Mouse (Mus musculus) lung, embryonic 16.5 days (tissue): Measurements from ENCODE around the gene Slc5a4b. TPM values are rescaled to one million over a fixed set of nuclear protein-coding genes. Genes with fewer than 3 reads are reported as not detected.

Experiments
- ATAC-seq: fragments of 200-750 bp; cut with Nextera tagmentation; 2 replicates; pipeline ENCODE4 v1.8.0; 2017; ENCODE audit warnings: low read depth, mild to moderate bottlenecking, moderate library complexity
- H3K27ac ChIP-seq: fragments of 300-500 bp; sonication (generic); 2 replicates; pipeline ENCODE4 v1.5.1; 2014; ENCODE audit warnings: mild to moderate bottlenecking, control low read depth, low read length
- H3K27me3 ChIP-seq: fragments of 300-500 bp; sonication (generic); 2 replicates; pipeline ENCODE4 v1.6.1; 2014; ENCODE audit warnings: low read depth, low read length, mixed read lengths; ENCODE audit not compliant: control insufficient read depth, insufficient read depth
- H3K36me3 ChIP-seq: fragments of 300-500 bp; sonication (generic); 2 replicates; pipeline ENCODE4 v1.6.1; 2014; ENCODE audit warnings: low read length; ENCODE audit not compliant: control insufficient read depth, insufficient read depth
- H3K4me1 ChIP-seq: fragments of 300-500 bp; sonication (generic); replicated peaks from 2 replicates; pipeline ENCODE4 v1.6.1; 2014; ENCODE audit warnings: low read length, mixed read lengths; ENCODE audit not compliant: control insufficient read depth, insufficient read depth
- H3K4me2 ChIP-seq: fragments of 300-500 bp; sonication (generic); 2 replicates; pipeline ENCODE4 v1.6.1; 2014; ENCODE audit warnings: low read depth, low read length, control low read depth
- H3K4me3 ChIP-seq: fragments of 300-500 bp; sonication (generic); 2 replicates; pipeline ENCODE4 v1.5.1; 2014; ENCODE audit warnings: mild to moderate bottlenecking, low read length, control low read depth
- H3K9ac ChIP-seq: fragments of 300-500 bp; sonication (generic); 2 replicates; pipeline ENCODE4 v1.6.1; 2014; ENCODE audit warnings: low read length, control low read depth
- H3K9me3 ChIP-seq: fragments of 300-500 bp; sonication (generic); 2 replicates; pipeline ENCODE4 v1.6.1; 2016; ENCODE audit warnings: low read length; ENCODE audit not compliant: control insufficient read depth
- WGBS: fragments of 180-500 bp; shearing (Covaris S2); extraction: QIAGEN DNeasy Blood & Tissue Kit; methylation state at CpG from one replicate; pipeline ENCODE4 v1.1.7; 2014; 5-methylcytosine and 5-hydroxymethylcytosine counted together
- polyA plus RNA-seq: library from polyadenylated mRNA; unstranded; fragments of >200 nt; fragmentation: Nextera tagmentation; extraction: Ambion mirVana; gene quantifications from 2 replicates; pipeline ENCODE4 v1.2.1, GENCODE M21; 2015

Gene Slc5a4b
- not detected in 2 replicates for polyA plus RNA-seq

GRCm38 (mm10) chr10:76110861-76111260 is at the start of gene Slc5a4b:
Gene Slc5a4b, minus strand, starts transcription at chr10:76110961.
- H3K27ac ChIP-seq, result no peak within 1 kb of the TSS
- H3K27me3 ChIP-seq, result no peaks in the 10 kb centered on the region
- WGBS, result 89% methylated on average over 4 of the region's 4 CpGs
- H3K4me2 ChIP-seq, result no peak within 1 kb of the TSS
- H3K36me3 ChIP-seq, result no peaks in the 10 kb centered on the region
- no peaks in the 10 kb centered on the region for H3K4me1 ChIP-seq
- H3K9ac ChIP-seq, result no peak within 1 kb of the TSS
- no peaks in the 10 kb centered on the region for H3K9me3 ChIP-seq
- no peak for ATAC-seq
- no peak within 1 kb of the TSS for H3K4me3 ChIP-seq

GRCm38 (mm10) chr10:76158009-76158408 is 47.2 kb upstream of the Slc5a4b start:
- no peak overlapping the region for H3K9ac ChIP-seq
- 44% methylated on average over 1 of the region's 1 CpGs for WGBS
- no peak overlapping the region for H3K27ac ChIP-seq
- H3K9me3 ChIP-seq, result no peaks in the 10 kb centered on the region
- no peaks in the 10 kb centered on the region for H3K27me3 ChIP-seq
- no peak for ATAC-seq
- H3K4me1 ChIP-seq, result no peaks in the 10 kb centered on the region
- no peak overlapping the region for H3K4me2 ChIP-seq
- no peaks in the 10 kb centered on the region for H3K36me3 ChIP-seq
- H3K4me3 ChIP-seq, result no peak overlapping the region

- no peak for ATAC-seq
- H3K9ac ChIP-seq, result no peak overlapping the region
- H3K36me3 ChIP-seq, result no peaks in the 10 kb centered on the region
- WGBS, result 68% methylated on average over 5 of the region's 5 CpGs
- no peak overlapping the region for H3K4me3 ChIP-seq
- H3K4me2 ChIP-seq, result no peak overlapping the region
- H3K27ac ChIP-seq, result no peak overlapping the region
- H3K27me3 ChIP-seq, result no peaks in the 10 kb centered on the region
- no peaks in the 10 kb centered on the region for H3K4me1 ChIP-seq
- no peaks in the 10 kb centered on the region for H3K9me3 ChIP-seq
These were observed 46.8 kb upstream of the Slc5a4b start for GRCm38 (mm10) chr10:76157528-76157927.

GRCm38 (mm10) chr10:76155911-76156310 is 45.1 kb upstream of the Slc5a4b start:
- Histone ChIP-seq H3K4me3 (no peak overlapping the region), H3K36me3 (no peaks in the 10 kb centered on the region), H3K27ac (no peak overlapping the region), H3K4me2 (no peak overlapping the region), H3K4me1 (no peaks in the 10 kb centered on the region), H3K9me3 (no peaks in the 10 kb centered on the region), H3K9ac (no peak overlapping the region), H3K27me3 (no peaks in the 10 kb centered on the region)
- 76% methylated on average over 7 of the region's 7 CpGs for WGBS
- ATAC-seq, result no peak

GRCm38 (mm10) chr10:76147278-76147677 is 36.5 kb upstream of the Slc5a4b start, which contains the start of gene Slc5a4a:
Gene Slc5a4a, plus strand, starts transcription at chr10:76147451.
- WGBS, result 61% methylated on average over 5 of the region's 5 CpGs
- H3K36me3 ChIP-seq, result no peaks in the 10 kb centered on the region
- H3K4me2 ChIP-seq, result no peak within 1 kb of the TSS
- ATAC-seq, result no peak
- H3K27ac ChIP-seq, result no peak within 1 kb of the TSS
- H3K4me1 ChIP-seq, result no peaks in the 10 kb centered on the region
- no peaks in the 10 kb centered on the region for H3K27me3 ChIP-seq
- no peak within 1 kb of the TSS for H3K4me3 ChIP-seq
- no peaks in the 10 kb centered on the region for H3K9me3 ChIP-seq
- H3K9ac ChIP-seq, result no peak within 1 kb of the TSS

GRCm38 (mm10) chr10:76146846-76147245 is 36.1 kb upstream of the Slc5a4b start:
- Histone ChIP-seq H3K27me3 (no peaks in the 10 kb centered on the region), H3K4me2 (no peak overlapping the region), H3K4me3 (no peak overlapping the region), H3K9ac (no peak overlapping the region), H3K9me3 (no peaks in the 10 kb centered on the region), H3K36me3 (no peaks in the 10 kb centered on the region), H3K4me1 (no peaks in the 10 kb centered on the region), H3K27ac (no peak overlapping the region)
- no peak for ATAC-seq
- WGBS, result 45% methylated on average over 8 of the region's 8 CpGs

- no peak overlapping the region for H3K4me2 ChIP-seq
- WGBS, result 67% methylated on average over 2 of the region's 2 CpGs
These were observed 25.6 kb upstream of the Slc5a4b start for GRCm38 (mm10) chr10:76136318-76136717.

GRCm38 (mm10) chr10:76132506-76132905 is 21.7 kb upstream of the Slc5a4b start:
- Histone ChIP-seq H3K27ac (no peak overlapping the region), H3K36me3 (no peaks in the 10 kb centered on the region), H3K4me1 (no peaks in the 10 kb centered on the region), H3K4me2 (no peak overlapping the region), H3K4me3 (no peak overlapping the region), H3K27me3 (no peaks in the 10 kb centered on the region; the same call in 1 of the 2 replicates), H3K9ac (no peak overlapping the region), H3K9me3 (no peaks in the 10 kb centered on the region)
- no peak for ATAC-seq
- 59% methylated on average over 4 of the region's 4 CpGs for WGBS

More at GRCm38 (mm10) chr10:76136318-76136717, 25.6 kb upstream of the Slc5a4b start:
- Histone ChIP-seq H3K9ac (no peak overlapping the region), H3K36me3 (no peaks in the 10 kb centered on the region), H3K27ac (no peak overlapping the region), H3K9me3 (no peaks in the 10 kb centered on the region), H3K4me1 (no peaks in the 10 kb centered on the region), H3K4me3 (no peak overlapping the region), H3K27me3 (no peaks in the 10 kb centered on the region; the same call in 1 of the 2 replicates)
- no peak for ATAC-seq

GRCm38 (mm10) chr10:76121495-76121894 is 10.7 kb upstream of the Slc5a4b start:
- no peaks in the 10 kb centered on the region for H3K4me1 ChIP-seq
- H3K27me3 ChIP-seq, result no peaks in the 10 kb centered on the region
- no peak overlapping the region for H3K9ac ChIP-seq
- H3K9me3 ChIP-seq, result no peaks in the 10 kb centered on the region
- H3K4me2 ChIP-seq, result no peak overlapping the region
- 48% methylated on average over 5 of the region's 5 CpGs for WGBS
- H3K36me3 ChIP-seq, result no peaks in the 10 kb centered on the region
- H3K4me3 ChIP-seq, result no peak overlapping the region
- ATAC-seq, result no peak
- H3K27ac ChIP-seq, result no peak overlapping the region
